Mouse (Mus musculus): ENCODE data around the gene Gm6890. TPM values are rescaled to one million over a fixed set of nuclear protein-coding genes. Genes with fewer than 3 reads are reported as not detected.
"Not testable (repeated sequence)": the region's sequence is repeated elsewhere in the genome, so short reads cannot be mapped to it uniquely, and the experiment has no call there.

The Gm6890 gene
- not detected in 2 replicates for polyA plus RNA-seq (2016; fragmentation: Nextera tagmentation; extraction: Ambion mirVana)

- WGBS (ENCODE audit: insufficient replicate concordance), result 69% methylated on average over 9 of the region's 9 CpGs
- not testable (repeated sequence) for H3K9me3 ChIP-seq (replicated peaks); H3K4me3 ChIP-seq; H3K4me1 ChIP-seq; H3K9ac ChIP-seq; H3K27me3 ChIP-seq (replicated peaks); ATAC-seq; H3K27ac ChIP-seq; H3K4me2 ChIP-seq; H3K36me3 ChIP-seq
Observed at GRCm38 (mm10) chrX:74740627-74741026, at the start of gene Gm6890. Gm6890 (plus strand) TSS chrX:74740927.

- not testable (repeated sequence) for H3K27ac ChIP-seq; H3K9me3 ChIP-seq (replicated peaks); H3K4me2 ChIP-seq; ATAC-seq; H3K4me1 ChIP-seq; H3K9ac ChIP-seq; H3K27me3 ChIP-seq (replicated peaks); H3K36me3 ChIP-seq; H3K4me3 ChIP-seq
- WGBS (ENCODE audit: insufficient replicate concordance), result 67% methylated on average over 10 of the region's 10 CpGs
Observed at GRCm38 (mm10) chrX:74726195-74726594, 14.5 kb upstream of the Gm6890 start.

GRCm38 (mm10) chrX:74770715-74771114 lies 30.0 kb downstream of the Gm6890 start:
- ATAC-seq, result not testable (repeated sequence)
- WGBS (ENCODE audit: insufficient replicate concordance), result no CpG with 5 or more reads among the region's 1 CpGs

More at GRCm38 (mm10) chrX:74770715-74771114, 30.0 kb downstream of the Gm6890 start:
- H3K27ac ChIP-seq; H3K27me3 ChIP-seq (replicated peaks); H3K4me2 ChIP-seq; H3K9ac ChIP-seq; H3K4me1 ChIP-seq; H3K9me3 ChIP-seq (replicated peaks); H3K36me3 ChIP-seq; H3K4me3 ChIP-seq: not testable (repeated sequence)

Other genes with a start within 250 kb of the Gm6890 start
- not detected in 2 replicates for gene Olfr1326-ps1, start 166.0 kb upstream of the Gm6890 start, polyA plus RNA-seq (2016; fragmentation: Nextera tagmentation; extraction: Ambion mirVana)
- gene Olfr1325, start 148.2 kb upstream of the Gm6890 start, polyA plus RNA-seq (2016; fragmentation: Nextera tagmentation; extraction: Ambion mirVana), result not detected in 2 replicates
- gene Gm5640, start 95.3 kb upstream of the Gm6890 start, polyA plus RNA-seq (2016; fragmentation: Nextera tagmentation; extraction: Ambion mirVana), result not detected in 2 replicates
- not detected in 2 replicates for gene Gm5936, start 96.3 kb downstream of the Gm6890 start, polyA plus RNA-seq (2016; fragmentation: Nextera tagmentation; extraction: Ambion mirVana)

Measured in liver, embryonic 12.5 days (tissue).